Mouse (Mus musculus): ENCODE data around the gene Nr5a1.

The Nr5a1 gene

DNA sequence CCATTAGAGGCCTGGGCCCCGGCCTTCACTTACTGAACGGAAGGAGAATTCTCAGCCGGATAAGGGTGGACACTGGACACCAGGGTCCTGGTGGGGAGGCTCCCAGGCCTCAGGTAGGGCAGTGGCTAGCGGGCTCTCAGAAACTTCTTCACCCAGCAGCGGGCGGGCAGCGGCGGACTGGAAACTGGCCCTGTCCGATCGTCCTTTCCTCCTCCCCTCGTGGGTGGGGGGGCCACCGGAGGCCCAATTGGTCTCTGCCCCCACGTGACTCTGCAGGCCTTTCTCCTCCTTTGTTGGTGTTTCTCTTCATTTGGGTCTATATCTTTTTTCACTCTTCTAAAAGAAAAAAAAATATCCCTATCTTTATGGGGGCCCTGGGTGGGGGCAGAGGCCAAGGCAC, at the start of gene Nr5a1:
Gene Nr5a1 (minus strand): TSS at position 219 of the 400 bp plus-strand sequence.
- no peak for DNase-seq (ENCODE audit: low read depth, low spot score)

DNA sequence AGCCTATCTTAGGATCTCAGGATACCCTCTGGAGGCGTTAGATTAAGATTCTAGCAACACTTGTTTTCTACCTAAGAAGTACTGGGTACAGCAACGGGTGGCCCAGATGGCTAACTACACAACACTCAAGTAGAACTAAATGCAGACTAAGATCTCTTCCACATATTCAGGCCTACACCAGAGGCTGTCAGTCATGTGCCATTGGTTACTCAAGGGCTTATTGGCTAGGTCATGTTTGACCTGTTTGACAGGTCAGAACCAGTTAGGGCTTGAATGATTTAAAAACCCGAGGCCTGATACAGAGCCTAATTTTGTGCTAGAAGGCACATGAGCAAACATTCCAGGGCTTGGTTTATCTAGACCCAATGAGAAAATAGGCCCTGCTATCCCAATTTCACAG, 25.5 kb upstream of the Nr5a1 start:
- no peak for DNase-seq (ENCODE audit: low read depth, low spot score)

DNA sequence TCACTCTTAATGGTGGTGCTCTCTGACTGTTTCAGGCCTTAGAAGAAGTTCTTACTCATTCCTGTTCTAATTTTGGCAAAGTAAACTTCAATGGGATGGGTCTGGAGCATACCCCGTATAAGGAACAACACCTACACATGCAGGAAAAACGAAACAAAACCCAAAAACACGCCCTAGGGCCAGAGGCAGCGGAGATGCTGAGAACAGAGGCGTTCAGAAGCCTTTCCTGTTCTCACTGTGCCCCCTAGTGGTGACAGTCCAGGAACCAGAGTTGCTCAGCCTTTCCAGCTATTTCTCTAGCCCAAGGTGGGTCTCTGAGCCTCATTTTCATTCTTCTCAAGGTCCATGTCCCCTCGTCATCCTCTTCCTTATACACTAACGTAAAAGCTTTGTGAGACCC, 25.1 kb upstream of the Nr5a1 start:
- peak; percentile 68 for DNase-seq (ENCODE audit: low read depth, low spot score)

DNA sequence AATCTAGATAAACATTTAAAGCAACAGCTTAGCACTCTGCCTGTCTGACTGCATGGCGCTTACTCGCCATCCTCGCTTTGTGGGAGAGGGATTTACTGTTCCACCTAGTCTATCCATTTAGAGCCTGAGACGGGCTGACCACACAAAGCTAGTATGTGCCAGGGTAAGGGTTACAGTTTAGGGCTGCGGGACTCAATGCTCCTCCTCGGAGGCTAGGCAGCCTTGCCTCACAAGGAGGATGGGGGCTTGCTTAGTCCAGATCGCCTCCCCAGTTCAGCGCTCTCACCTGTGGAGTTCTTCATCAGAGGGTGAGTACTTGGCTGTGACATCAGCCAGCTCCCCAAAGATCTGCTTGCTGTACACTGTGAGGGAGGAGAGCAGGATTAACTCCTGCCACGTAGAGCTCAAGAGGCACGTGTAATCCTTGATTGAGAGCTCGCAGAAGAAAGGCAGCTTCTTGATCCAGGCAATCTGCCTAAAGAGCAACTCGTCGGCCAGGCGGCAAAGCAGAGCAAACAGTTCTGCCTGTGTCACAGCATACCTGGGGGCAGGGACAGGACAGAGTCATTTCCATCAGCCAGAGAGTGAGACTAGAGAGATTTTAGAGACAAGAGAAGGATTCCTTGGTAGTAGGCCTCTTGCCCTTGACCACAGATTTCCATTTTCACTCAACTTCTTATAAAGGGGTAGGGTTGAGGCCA, 24.4 kb upstream of the Nr5a1 start:
- DNase-seq (ENCODE audit: low read depth, low spot score) = no peak

DNA sequence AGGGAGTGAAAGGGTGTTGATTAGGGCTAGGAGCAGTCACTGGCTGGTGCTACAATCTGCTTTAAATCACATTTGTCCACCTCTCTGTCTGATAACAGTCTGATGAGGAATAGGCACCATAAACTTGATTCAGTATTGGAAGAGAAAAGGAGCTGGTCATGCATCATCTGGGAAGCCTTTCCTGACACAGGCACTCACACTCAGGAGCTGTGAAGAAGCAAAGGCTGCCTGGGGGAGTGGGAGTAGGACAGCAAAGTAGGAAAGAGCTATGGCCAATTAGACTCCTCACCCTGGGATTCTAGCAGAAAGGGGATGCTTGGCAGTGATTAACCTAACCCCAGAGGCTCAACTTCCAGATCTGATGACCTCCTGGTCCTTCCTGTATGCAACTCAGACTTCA, 21.4 kb upstream of the Nr5a1 start:
- DNase-seq (ENCODE audit: low read depth, low spot score) = no peak

DNA sequence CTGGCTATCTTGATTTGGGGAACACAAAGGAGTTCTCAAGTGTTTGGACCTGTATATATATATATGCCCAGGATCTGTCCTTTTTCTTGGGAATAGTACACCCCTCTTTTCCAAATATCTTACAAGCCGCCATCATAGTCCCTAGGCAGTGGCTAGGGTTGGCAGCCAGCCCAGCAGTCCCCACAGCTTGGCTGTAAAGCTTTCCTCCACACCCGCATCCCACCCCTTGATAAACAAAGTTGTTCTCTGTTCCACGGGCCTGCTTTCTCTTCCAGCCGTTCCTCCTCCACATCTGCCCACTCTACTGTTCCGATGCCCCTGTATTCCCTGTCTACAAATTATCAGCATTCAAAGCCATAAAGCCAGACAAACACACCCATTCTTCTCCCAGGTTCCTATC, 20.4 kb upstream of the Nr5a1 start:
- no peak for DNase-seq (ENCODE audit: low read depth, low spot score)

DNA sequence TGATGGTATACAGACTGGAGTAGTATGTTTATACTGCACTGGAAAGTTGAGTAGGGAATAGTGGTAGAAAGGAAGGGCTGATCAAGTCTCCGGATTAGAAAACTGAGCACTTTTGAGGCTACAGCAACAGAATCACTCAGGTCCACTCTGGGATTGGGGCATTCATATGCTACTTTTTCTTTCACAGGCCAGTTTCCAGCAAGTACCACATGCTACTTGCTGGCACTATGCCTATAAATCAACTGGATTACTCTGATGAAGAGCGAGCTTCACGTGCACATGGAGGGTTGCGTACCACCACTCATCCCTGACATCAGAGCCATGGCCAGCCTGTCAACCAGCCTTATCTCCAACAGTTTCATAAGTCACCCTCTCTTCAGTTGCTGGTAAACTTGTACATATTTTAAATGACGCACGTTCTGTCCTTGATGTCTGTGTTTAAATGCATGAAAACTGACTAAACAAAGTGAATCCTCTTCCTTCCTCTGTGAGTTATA, 16.0 kb upstream of the Nr5a1 start:
- no peak for DNase-seq (ENCODE audit: low read depth, low spot score)

DNA sequence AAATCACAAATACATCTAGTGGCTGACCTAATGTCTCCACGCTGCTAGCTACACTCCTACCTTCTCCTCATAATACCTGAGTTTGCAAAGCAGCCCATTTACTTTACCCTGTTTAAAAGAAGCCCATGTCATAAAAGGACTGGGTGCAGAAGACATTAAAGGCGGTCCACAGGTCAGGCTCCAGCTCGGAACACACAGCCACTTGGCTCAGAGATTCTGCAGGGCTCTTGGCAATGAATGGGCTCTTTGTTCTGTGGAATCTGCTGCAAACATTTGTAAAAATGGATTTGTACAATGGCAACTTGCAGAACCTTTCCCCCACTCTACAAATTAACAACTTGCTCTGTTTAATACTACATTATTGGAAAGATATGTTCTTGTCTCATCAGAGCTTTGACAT, 11.1 kb upstream of the Nr5a1 start:
- no peak for DNase-seq (ENCODE audit: low read depth, low spot score)

DNA sequence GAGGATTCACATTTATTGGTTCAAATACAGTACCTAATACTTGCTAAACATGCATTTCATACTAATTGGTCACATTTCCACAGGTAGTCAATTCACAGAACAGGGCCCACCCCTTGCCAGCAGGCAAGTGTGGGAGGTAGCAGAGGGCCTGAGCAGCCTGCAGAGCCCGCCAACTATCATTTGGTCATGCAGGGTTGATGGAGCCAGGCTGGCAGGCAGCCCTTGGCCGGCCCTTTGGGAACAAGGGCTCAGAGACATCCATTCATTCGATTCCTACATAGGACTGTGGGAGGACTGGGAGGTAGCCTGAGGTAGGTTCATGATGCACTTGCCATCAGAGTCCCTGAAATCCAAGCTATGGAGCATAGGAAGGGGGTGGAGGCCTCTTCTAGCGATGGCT, 9.0 kb upstream of the Nr5a1 start:
- no peak for DNase-seq (ENCODE audit: low read depth, low spot score)

DNA sequence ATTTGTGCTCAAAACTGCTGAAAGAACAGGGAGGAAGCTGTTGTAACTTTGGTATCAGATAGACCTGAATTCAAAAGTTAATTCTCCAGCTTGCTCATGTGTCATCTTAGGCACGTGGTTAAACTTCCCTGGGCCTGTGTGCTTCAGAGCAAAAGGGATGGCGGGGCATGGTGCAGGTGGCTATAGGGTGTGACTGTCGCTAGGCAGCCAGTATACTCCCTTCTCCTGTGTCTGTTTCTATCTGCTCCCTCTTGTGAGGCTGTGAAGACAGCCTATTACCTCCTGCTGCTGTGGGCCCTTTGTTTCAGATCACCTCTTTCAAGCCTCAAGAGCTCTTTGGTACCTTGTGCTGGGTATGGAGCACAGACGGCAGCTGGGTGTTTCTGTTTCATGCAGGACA, 7.7 kb upstream of the Nr5a1 start:
- DNase-seq (ENCODE audit: low read depth, low spot score) = no peak

DNA sequence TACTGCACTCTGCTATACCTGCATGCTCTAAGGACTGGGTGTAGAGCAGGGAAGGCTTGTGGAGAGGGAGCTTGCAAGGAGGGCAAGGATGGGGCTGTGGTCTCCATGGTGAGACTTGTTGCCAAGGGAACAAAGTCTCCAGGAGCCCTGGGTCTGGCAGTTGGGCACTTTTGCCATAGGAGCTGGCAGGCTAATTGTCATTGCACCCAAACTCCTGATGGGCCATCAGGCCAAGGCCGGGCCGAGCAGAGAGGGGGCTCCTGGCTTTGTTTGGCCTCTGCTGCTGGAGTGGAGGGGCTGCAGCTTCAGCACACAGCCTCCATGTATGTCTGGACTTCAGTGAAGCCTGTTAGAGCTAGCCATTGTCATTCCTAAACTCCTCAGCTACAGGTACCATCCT, 6.3 kb upstream of the Nr5a1 start:
- DNase-seq (ENCODE audit: low read depth, low spot score) = no peak

DNA sequence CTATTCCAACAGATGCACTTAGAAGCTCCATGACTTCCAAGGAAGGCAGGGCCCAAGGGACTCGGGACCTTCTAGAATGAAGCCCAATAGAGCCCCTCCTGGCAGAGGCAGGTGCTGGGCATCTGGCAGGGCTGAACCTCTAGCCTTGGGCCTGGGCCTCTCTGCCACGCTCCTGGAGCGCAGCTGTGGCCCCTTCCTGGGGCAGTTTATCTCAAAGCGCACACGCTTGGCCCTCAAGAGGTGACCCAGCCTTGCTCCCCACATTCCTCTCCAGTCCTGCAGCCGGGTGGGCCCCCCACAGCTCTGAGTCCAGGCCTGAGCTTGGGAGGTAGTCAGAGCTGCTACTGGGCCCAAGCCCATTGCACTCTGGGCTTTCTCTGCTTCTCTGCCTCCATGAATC, 5.0 kb upstream of the Nr5a1 start:
- DNase-seq (ENCODE audit: low read depth, low spot score) = no peak

DNA sequence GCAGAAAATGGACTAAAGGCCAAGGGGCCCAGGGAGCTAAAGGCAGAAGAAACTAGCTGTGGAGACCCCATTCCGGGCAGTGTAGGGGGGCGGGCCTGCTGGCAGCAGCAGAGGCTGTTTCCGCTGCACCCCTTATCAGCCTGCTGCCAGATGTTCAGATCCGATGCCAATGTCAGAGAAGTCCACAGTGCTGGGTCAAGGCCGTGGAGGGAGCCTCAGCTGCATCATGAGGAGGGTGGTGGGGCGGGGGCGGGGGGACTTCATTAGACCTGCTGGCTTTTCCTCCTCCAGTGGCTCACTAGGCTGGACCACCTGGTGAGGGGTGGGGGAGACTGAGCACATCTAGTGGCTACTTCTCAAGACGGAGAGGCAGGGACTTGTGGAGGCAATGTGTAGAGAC, 4.3 kb upstream of the Nr5a1 start:
- DNase-seq (ENCODE audit: low read depth, low spot score) = no peak

DNA sequence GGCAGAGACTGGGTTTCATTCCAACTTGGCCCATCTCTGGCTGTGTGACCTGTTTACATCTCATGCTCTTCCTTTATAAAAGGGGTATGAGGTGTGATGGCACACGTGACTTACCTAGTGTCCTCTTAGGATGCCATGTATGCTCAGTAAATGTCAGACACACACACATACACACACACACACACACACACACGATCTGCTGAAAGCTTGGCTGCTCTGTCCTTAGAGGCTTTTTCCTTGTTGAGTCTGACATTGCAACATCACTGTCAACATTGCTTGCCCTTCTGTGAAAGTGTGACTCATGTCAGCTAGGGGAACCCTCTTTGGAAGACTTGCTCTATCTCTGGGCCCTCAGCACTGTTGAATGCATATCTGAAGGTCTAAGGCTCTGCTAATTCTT, 3.1 kb upstream of the Nr5a1 start:
- no peak for DNase-seq (ENCODE audit: low read depth, low spot score)

DNA sequence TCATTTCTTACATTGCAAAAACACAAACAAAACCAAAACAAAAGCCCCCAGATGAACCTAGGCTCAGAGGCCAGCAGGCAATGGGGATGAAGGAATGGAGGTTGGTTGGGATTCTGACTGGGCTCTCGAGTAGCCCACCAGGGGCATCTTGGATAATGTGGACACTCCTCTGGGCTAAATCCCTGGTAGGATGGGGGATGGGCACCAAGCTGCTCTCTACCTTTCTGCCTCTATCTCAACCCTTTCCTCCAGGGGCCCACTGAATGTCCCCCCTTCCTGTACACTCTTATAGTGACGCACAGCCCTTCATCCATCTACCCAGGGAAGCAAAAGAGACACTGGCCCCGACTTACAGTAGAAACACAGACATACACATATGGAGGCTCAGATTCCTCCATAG, 746 bp downstream of the Nr5a1 start:
- DNase-seq (ENCODE audit: low read depth, low spot score) = no peak

DNA sequence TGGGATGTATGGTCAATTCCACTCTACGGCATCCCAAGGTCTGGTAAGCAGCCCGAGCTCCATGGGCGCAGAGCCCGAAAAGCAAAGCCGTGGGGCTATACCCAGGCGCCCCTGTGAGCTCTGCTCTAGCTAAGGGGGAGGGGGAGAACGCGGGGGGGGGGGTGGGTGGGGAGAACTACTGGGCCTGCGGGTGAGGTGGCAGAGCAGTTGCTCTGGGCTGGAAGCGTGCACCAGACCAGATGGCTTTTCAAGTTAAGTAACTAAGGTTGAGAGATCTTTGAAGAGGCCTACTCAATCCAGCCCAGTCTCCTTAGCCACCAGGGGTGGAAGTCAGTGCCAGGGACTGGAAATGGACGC, 1.6 kb downstream of the Nr5a1 start:
- no peak for DNase-seq (ENCODE audit: low read depth, low spot score)

DNA sequence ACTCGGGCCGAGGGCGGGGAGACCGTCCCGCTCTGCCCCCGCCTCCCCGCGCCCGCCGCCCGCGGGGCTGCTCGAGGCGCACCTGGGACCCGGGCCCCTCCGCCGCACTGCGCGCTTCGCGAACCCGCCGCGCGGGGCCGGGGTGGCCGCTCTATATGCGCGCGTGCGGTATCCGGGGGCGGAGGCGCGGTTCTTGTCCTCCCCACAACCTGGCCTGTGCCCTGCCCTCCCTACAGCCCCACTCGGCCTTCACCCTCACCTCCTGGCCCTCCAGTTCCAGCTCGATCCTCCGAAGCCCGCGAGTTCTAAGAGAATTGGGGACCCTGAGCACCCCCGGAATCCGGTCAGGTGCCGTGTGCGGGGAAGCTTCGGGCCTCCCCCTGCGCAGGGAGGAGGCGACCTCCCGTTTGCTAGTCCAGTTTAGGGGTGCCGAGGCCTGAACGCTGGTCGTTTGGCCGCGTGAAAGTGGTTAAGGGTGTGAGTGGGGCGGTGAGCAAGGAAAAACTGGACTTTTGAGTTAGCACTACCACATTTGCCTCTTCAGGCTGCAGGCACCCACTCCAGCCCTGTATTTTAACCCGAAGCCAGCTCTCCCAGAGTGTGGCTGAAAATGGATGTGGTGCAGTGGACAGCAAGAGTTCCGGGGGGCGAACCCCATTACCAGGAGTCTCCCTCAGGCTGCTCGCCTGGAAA, 2.1 kb downstream of the Nr5a1 start:
- DNase-seq (ENCODE audit: low read depth, low spot score) = no peak

DNA sequence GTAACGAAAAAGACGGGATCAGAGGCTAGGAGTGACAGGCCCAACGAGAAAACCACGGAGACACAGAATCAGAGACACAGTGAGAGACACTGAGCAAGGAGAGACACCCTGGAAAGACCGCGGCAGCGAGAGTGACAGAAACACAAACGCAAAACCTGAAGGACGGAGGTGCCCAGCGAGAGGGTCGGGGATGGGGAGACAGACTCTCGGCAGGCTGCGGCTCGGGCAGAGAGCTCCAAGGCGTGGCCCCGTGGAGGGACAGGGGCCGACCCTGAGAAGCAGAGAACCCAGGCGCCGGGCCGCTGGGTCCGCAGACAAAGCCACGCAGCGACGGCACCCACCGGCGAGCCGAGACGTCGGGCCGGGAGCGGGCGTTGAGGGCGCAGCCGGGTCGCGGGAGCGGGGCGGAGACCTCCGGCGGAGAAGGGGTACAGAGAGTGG, 2.9 kb downstream of the Nr5a1 start:
- DNase-seq (ENCODE audit: low read depth, low spot score) = no peak

DNA sequence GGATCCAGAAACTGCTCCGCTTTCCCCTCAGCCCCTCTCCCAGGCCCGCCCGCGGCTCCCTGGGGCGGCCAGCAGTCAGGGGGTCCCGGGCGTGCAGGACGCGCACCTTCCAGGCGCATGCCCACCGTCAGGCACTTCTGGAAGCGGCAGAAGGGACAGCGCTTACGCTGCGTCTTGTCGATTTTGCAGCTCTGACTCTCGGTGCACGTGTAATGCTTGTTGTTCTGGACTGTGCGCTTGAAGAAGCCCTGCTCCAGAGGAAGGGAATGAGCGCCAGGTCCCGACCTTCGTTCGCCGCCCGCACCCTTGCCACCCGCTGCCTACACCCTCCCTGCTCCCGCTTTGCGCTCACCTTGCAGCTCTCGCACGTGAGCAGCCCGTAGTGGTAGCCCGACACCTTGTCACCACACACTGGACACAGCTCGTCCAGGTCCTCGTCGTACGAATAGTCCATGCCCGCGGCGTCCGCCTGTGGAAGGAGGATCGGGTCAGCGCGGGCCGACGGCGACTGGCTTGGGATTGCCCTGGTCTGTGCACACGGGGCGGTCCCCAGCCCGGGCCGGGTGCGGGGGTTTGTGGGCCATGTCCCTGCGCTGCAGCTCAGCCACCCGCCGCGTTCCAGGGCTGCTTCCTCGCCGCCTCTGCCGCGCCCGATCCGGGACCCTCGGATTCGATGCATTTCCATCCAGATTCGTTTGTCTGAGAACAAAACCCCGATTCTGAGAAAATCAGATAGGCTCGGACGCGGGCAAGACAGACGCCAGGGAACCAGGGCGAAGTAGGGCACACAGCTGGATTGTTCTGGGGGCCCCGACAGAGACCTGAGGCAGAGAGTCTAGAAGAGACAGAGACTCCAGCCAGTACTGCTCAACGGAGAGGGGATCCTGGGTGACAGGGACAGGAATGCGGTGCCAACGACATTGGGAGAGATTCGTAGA, 3.8 kb downstream of the Nr5a1 start:
- DNase-seq (ENCODE audit: low read depth, low spot score) = no peak

DNA sequence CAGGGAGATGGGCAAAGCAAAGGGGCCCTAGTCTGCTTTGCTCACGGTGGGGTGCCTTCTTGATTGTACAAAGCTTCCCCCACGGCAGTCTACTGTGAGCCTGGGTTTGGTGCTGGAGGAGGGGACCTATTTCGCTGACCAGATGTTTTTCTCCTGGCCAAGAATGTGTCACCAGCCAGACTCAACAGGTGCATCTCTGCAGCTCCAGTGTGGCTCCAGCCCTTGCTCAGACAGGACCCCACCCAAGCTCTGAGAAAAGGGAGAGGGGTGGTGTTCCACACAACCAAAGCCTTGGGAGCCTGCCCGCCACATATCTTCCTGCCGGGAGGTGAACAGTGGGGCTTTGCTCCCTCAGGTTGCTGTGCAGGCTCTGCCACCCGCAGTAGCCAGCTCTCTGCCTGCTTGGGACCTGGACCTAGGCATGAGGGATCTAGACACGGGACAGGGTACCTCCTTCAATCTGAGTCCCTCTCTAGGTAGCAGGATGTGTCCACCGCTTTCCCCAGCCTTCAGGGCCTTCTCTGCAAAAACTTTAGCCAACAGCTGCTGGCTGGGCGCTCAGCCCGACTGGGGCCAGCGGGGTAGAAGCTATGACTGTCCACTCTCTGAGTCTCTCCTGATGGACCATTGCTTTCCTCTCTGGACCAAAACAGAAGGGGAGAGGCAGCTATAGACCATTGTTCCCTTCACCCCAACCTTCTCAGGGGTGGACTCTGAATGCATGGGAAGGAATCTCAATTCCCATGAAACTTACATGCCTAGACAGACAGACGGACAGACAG, 5.2 kb downstream of the Nr5a1 start:
- DNase-seq (ENCODE audit: low read depth, low spot score) = no peak

DNA sequence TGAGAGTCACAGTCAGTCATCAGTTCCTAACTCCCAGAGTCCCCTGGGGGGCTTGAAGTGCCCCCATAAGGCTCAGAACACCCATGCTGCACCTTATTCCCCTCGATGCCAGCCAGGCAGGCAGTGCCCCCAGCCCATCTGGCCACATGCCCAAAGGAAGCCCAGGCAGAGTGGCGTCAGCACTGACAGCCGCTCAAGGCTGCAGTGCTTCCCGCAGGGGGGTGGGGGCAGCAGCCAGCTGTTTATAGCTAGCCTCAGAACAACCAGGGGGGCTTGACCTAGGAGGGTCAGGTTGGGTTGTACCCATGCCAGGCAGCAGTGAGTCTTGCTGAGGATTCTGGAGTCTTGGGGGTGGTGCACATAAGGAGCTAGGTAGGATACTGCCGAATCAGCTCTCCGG, 7.7 kb downstream of the Nr5a1 start:
- DNase-seq (ENCODE audit: low read depth, low spot score) = no peak

DNA sequence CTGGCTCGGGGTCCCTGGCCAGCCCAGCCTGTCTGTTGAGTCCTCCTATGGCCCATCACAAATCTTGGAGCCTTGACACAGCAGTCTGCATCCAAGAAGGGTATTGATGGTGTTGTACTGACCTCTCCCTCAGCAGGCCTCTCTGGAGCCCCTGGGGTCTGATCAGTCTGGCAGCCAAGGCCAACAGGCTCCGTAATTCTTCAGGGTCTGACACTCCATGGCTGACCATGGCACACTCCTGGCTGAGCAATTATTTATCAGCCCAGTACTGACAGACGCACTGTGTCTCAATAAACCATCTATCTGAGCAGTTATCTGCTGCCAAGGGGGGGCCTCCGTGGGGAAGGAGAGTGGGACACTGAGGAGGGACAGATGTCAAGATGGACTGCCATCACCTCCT, 9.3 kb downstream of the Nr5a1 start:
- DNase-seq (ENCODE audit: low read depth, low spot score) = no peak
